Mouse (Mus musculus) left cerebral cortex, adult 18-20 months (tissue): Measurements from ENCODE around the gene Gm17662. TPM values are rescaled to one million over a fixed set of nuclear protein-coding genes. Genes with fewer than 3 reads are reported as not detected.

Experiments used
- DNase-seq, 2 experiments: peaks; one replicate each; pipeline ENCODE4 v3.0.0; 2021 to 2022; ENCODE audit warnings: low spot score in 2 of 2, mixed read lengths in 1 of 2
- total RNA-seq, 2 experiments: library from RNA; stranded (reverse); gene quantifications; 2 replicates each; pipeline ENCODE4 v1.2.3; 2021

Gm17662 gene
- total RNA-seq, 2 experiments from 2014 or later = not detected

DNA sequence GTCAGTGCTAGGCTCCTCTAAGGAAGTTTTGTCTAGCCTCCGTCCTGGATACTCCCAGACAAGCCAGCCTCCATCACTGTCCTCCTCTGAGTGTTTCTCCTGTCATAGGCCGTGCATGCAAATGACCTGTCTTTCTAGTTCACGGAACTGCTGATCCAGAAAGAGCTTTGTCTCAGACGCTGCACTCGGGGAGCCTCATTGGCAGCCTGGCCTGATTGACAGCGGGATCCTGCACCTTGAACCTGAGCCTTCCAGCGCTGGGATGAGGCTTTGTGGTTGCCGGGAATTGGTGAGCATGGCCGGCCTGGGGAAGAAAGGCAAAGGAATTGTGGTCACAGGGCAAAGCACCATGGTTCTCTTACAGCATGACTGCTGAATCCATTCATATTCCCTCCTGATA is 30.4 kb downstream of the Gm17662 start:
- DNase-seq = no peak

DNA sequence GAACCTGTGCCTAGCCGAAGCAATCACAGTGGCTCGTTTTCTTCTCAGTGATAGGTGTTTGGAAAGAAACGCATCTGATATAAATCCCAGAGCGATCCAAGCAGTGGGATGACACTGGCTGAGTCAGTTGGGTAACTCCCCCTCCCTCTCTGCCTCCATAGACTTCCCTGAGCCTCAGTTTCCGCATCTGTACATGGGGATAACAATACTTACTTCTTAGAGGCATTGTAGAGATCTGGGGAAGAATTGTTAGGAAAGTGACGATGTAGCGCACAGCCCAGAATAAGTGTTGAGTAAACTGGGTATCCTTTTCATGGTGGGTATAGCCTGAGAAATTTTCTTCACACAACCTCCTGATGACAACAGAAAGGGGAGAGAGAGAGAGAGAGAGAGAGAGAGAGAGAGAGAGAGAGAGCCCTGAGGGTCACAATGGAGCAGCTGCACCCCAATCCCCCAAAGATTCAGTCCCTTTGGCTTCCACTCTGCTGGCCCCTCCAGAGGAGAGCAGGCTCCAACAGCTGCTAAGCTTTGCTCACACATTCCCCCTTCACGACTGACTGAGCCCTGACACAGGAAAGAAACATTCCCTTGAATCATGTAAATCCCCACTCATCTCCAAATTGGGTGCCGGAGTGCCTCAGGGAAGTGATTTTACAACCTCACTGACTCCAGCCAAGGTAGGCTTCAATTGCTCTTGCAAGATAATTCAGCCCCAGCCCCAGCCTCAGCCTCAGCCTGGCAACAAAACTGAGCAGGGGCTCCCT is 31.6 kb downstream of the Gm17662 start:
- no peak for DNase-seq

DNA sequence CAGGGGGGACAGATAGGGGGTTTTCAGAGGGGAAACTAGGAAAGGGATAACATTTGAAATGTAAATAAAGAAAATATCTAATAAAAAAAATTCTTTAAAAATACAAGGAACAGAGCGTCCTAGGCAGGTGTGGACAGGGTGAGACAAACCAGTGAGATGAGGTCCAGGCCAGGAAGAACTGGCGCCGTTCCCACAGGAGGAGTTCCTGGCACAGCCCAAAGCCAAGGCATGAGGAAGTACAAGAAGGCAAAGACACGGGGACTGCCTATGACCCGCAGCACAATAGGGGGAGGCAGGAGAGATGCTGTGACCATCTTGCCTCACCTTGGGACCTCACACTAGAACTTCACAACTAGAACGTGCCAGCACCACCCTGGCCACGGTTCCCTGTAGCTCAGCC is 34.6 kb downstream of the Gm17662 start:
- DNase-seq = no peak

DNA sequence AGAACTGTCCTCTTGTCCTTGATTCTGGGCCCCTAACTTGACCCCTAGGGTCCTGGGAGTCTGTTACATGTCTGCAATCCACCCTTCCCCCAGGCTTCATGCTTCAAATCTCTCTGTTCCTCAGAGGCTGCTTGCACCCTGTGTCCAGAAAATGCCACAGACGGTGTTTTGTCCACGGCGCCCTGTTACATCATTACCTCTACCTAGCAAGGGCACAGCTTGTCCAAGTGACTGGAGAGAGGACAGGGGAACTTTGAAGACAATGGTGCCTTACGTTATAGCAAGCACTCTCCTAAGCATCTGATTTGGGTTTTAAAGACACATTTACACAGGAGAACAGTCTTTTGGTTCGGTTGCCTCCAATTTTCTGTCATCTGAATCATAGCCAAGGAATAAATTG is 36.5 kb downstream of the Gm17662 start:
- DNase-seq = peak in 1 of 2 experiments; percentile 18

DNA sequence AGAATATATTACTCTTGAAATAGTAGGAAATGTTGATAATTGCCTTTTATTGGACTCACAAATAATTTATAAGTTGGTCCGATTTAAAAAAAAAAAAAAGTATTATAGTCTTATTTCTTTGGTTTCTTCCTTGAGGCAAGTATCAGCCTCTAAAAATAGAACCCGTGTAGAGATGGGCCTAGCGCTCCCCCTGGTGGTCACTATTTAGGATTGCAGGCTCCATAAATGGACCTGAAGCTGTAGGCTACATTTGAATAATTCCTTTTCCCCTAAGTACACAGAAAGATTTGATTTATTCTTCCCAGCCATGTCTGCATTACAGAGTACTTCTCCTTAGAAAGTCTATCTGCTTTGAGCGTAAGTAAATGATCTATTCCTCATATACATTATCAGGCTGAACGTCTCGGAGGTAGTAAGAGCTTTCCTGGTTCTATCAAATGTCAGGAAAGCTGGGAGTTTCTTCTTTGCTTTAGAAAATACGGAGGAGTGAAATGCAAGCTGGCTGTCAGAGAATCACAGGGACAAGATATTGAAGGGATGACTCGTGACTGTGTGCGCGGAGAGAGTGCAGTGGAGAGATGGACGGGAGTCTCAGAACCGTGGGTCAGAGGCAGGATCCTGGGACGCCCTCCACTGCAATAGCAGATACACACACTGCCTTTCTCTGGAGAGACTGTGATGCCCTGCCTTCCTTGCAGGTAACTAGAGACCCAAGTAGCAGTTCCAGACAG is 37.0 kb downstream of the Gm17662 start:
- peak; percentile 69 to 75 for DNase-seq

DNA sequence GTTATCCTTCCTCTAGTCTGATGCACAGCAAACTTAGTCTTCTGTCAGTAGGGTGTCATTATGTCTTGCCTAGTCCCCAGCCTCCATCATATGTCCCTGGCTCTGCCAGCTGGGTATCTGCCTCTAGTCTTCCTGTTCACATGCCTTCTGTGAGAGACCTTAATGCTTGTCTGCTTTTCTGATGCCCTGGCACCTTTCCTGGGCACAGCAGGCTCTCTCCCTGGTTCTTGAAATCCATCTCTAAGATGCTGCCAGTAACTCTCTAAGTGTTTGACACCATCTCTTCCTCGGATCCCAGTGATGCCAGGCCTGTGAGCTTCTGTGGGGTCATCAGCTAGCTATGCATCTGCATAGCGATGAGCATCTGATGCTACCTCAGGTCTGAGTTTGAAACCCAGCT is 45.7 kb downstream of the Gm17662 start:
- no peak for DNase-seq

DNA sequence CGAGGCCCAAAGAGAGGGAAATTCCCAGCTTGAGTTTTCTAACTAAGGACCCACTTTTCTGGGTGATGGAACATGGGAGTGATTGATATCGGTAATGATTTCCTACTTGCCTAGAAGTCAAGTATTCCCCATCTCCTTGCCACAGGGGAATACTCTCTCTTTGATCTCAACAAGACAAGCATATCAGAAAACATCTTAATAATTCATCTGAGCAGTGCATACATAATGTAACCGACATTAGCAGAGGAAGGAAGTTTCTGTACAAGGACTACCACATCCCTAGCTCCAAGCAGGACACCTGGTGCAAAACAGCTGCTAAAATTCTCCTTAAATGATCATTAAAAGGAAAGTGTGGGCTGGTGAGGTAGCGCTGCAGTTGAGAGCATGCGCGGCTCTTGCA is 47.9 kb downstream of the Gm17662 start:
- DNase-seq = no peak

Other genes starting within 250 kb of the Gm17662 start
- gene C8b, start 91.0 kb upstream of the Gm17662 start, total RNA-seq = under 1 TPM in 1 of 2 experiments, not detected in 1; 0.21 TPM
- gene C8a, start 19.1 kb downstream of the Gm17662 start, total RNA-seq = not detected
- 1 to 10 TPM; 1.2 to 1.6 TPM for gene Fyb2, start 56.1 kb downstream of the Gm17662 start, total RNA-seq